Mouse (Mus musculus): Measurements from ENCODE around the gene Ap2b1. TPM values are rescaled to one million over a fixed set of nuclear protein-coding genes. Genes with fewer than 3 reads are reported as not detected.
A peak's percentile ranks its signal among the peaks of the same experiment; 100 is the strongest.

Gene Ap2b1
- polyA plus RNA-seq, 1 experiment = 64.7 TPM

GRCm38 (mm10) chr11:83439426-83440060 is 140.7 kb downstream of the Ap2b1 start:
- no peak overlapping the region for H3ac ChIP-seq (ENCODE audit: control insufficient read depth, insufficient read length)
- H3K79me2 ChIP-seq (ENCODE audit: control insufficient read depth, insufficient read depth) = no peaks in the 10 kb centered on the region
- H3K4me2 ChIP-seq (ENCODE audit: low read depth) = no peak overlapping the region
- H3K36me3 ChIP-seq (ENCODE audit: control insufficient read depth, insufficient read depth) = no peaks in the 10 kb centered on the region
- H3K4me3 ChIP-seq = peak overlapping the region; percentile 26
- TF ChIP-seq POLR2AphosphoS2 (IDR thresholded peaks at IDR 0.05; ENCODE audit: insufficient read length, low read depth) (no peak), MAX (IDR thresholded peaks at IDR 0.05; ENCODE audit: low read depth) (no peak), SRF (IDR thresholded peaks at IDR 0.05; ENCODE audit: control insufficient read depth, insufficient read length, low read depth) (no peak)
- H3K27me3 ChIP-seq (ENCODE audit: control insufficient read depth, insufficient read depth, insufficient read length) = no peaks in the 10 kb centered on the region

DNA sequence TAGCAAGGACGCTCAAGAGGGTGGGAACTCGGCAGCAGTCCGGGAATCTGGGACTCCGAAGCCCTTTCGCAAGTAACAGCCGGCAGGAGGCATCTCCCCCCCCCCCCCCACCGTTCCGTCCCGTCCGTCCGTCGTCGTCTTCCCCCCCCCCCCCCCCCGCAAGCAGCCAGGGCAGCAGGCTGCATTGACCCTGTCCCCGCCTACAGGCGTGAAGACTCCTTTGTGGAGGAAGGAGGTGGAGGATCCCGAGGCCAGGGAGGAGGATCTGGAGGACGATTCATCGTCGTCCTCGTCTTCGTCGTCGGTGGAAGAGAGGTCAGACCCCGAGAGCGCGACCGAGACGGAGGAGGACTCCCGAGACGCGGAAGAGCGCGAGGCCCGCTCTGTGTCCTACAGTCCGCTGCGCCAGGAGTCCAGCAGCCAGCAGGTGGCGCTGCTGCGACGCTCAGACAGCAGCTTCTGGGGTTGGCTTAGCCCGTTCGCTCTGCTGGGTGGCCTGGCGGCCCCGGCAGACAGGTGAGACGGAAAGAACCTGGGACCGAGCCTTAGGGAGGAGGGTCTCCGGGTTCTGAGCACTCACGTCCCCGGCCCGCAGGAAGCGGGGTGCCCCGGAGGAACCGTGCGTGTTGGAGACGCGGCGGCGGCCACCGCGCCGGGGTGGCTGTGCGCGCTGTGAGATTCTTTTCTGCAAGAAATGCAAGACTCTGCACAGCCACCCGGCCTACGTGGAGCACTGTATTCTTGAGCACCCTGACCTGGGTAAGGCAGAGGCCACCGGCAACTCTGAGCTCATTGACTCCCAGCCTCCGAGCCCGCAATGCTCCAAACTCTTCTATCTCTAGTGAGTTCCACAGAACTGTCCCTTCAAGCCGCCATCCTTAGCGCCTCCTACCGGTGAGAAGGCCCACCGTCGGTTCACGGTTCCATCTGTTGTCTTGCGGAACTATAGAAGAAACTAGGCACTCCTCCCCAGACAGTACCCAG is 141.5 kb downstream of the Ap2b1 start:
- Histone ChIP-seq H3K79me2 (ENCODE audit: control insufficient read depth, insufficient read depth) (no peaks in the 10 kb centered on the region), H3K4me3 (peak overlapping the region; percentile 26), H3ac (ENCODE audit: control insufficient read depth, insufficient read length) (no peak overlapping the region), H3K36me3 (ENCODE audit: control insufficient read depth, insufficient read depth) (no peaks in the 10 kb centered on the region), H3K4me2 (ENCODE audit: low read depth) (peak overlapping the region; percentile 90), H3K27me3 (ENCODE audit: control insufficient read depth, insufficient read depth, insufficient read length) (no peaks in the 10 kb centered on the region)
- TF ChIP-seq MYOD1 (IDR thresholded peaks at IDR 0.05; ENCODE audit: control insufficient read depth in 1 of 3, insufficient read length in 2 of 3, low read depth in 2 of 3) = peak in 1 of 3 experiments; percentile 29
- TF ChIP-seq TCF12 (IDR thresholded peaks at IDR 0.05; ENCODE audit: insufficient read depth, poor library complexity, severe bottlenecking) = no peak
- peak in 1 of 3 experiments; percentile 3 for TF ChIP-seq MYOG (IDR thresholded peaks at IDR 0.05; ENCODE audit: control insufficient read depth in 1 of 3, insufficient read depth in 1 of 3, insufficient read length in 2 of 3, low read depth in 2 of 3)
- no peak for TF ChIP-seq MAX (IDR thresholded peaks at IDR 0.05; ENCODE audit: low read depth)
- TF ChIP-seq TCF3 (IDR thresholded peaks at IDR 0.05; ENCODE audit: insufficient read length, low read depth) = no peak
- TF ChIP-seq POLR2AphosphoS2 (IDR thresholded peaks at IDR 0.05; ENCODE audit: insufficient read length, low read depth) = peak; percentile 89
- TF ChIP-seq E2F4 (IDR thresholded peaks at IDR 0.05; ENCODE audit: insufficient read depth) = no peak
- no peak for TF ChIP-seq USF1 (IDR thresholded peaks at IDR 0.05; ENCODE audit: low read depth)
- no peak for TF ChIP-seq CEBPB (IDR thresholded peaks at IDR 0.05; ENCODE audit: insufficient read depth, poor library complexity, severe bottlenecking)
- no peak for TF ChIP-seq SRF (IDR thresholded peaks at IDR 0.05; ENCODE audit: control insufficient read depth, insufficient read length, low read depth)
- peak; percentile 21 for TF ChIP-seq POLR2A (IDR thresholded peaks at IDR 0.05; ENCODE audit: insufficient read length, low read depth)
- TF ChIP-seq REST (IDR thresholded peaks at IDR 0.05; ENCODE audit: insufficient read depth, insufficient read length) = peak; percentile 3

DNA sequence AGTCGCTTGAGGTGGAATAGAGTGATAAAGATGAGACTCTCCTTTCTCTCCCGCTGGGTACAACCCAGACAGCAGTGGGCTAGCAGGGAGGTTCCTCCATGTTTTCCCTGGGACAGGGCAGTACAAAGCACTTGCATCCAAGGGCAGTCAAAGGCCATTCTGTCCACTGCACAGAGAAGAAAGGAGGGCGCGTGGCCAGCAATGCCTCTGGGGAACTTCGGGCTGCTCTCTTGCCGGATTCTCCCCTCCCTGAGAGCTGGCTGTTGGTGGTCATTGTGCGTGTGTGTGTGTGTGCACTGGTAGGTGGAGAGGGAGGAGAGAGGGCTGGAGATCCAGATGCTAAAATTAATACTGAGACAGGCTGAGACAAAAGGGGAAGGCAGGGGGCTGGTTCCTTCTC is 142.4 kb downstream of the Ap2b1 start:
- Histone ChIP-seq H3K4me3 (peak overlapping the region; percentile 26), H3K79me2 (ENCODE audit: control insufficient read depth, insufficient read depth) (no peaks in the 10 kb centered on the region), H3K36me3 (ENCODE audit: control insufficient read depth, insufficient read depth) (no peaks in the 10 kb centered on the region), H3ac (ENCODE audit: control insufficient read depth, insufficient read length) (no peak overlapping the region), H3K27me3 (ENCODE audit: control insufficient read depth, insufficient read depth, insufficient read length) (no peaks in the 10 kb centered on the region), H3K4me2 (ENCODE audit: low read depth) (peak overlapping the region; percentile 90)
- TF ChIP-seq MYOD1 (IDR thresholded peaks at IDR 0.05; ENCODE audit: control insufficient read depth in 1 of 3, insufficient read length in 2 of 3, low read depth in 2 of 3) = no peak
- TF ChIP-seq SRF (IDR thresholded peaks at IDR 0.05; ENCODE audit: control insufficient read depth, insufficient read length, low read depth) = no peak
- no peak for TF ChIP-seq TCF3 (IDR thresholded peaks at IDR 0.05; ENCODE audit: insufficient read length, low read depth)
- no peak for TF ChIP-seq E2F4 (IDR thresholded peaks at IDR 0.05; ENCODE audit: insufficient read depth)
- TF ChIP-seq TCF12 (IDR thresholded peaks at IDR 0.05; ENCODE audit: insufficient read depth, poor library complexity, severe bottlenecking) = no peak
- no peak for TF ChIP-seq MYOG (IDR thresholded peaks at IDR 0.05; ENCODE audit: control insufficient read depth in 1 of 3, insufficient read depth in 1 of 3, insufficient read length in 2 of 3, low read depth in 2 of 3)
- no peak for TF ChIP-seq REST (IDR thresholded peaks at IDR 0.05; ENCODE audit: insufficient read depth, insufficient read length)
- no peak for TF ChIP-seq CEBPB (IDR thresholded peaks at IDR 0.05; ENCODE audit: insufficient read depth, poor library complexity, severe bottlenecking)
- no peak for TF ChIP-seq POLR2A (IDR thresholded peaks at IDR 0.05; ENCODE audit: insufficient read length, low read depth)
- TF ChIP-seq USF1 (IDR thresholded peaks at IDR 0.05; ENCODE audit: low read depth) = no peak
- no peak for TF ChIP-seq MAX (IDR thresholded peaks at IDR 0.05; ENCODE audit: low read depth)
- no peak for TF ChIP-seq POLR2AphosphoS2 (IDR thresholded peaks at IDR 0.05; ENCODE audit: insufficient read length, low read depth)

GRCm38 (mm10) chr11:83442596-83443267 is 143.9 kb downstream of the Ap2b1 start:
- Histone ChIP-seq H3ac (ENCODE audit: control insufficient read depth, insufficient read length) (no peak overlapping the region), H3K4me2 (ENCODE audit: low read depth) (no peak overlapping the region), H3K4me3 (no peak overlapping the region), H3K27me3 (ENCODE audit: control insufficient read depth, insufficient read depth, insufficient read length) (no peaks in the 10 kb centered on the region), H3K79me2 (ENCODE audit: control insufficient read depth, insufficient read depth) (no peaks in the 10 kb centered on the region), H3K36me3 (ENCODE audit: control insufficient read depth, insufficient read depth) (no peaks in the 10 kb centered on the region)
- no peak for TF ChIP-seq TCF12 (IDR thresholded peaks at IDR 0.05; ENCODE audit: insufficient read depth, poor library complexity, severe bottlenecking)
- peak; percentile 45 for TF ChIP-seq POLR2AphosphoS2 (IDR thresholded peaks at IDR 0.05; ENCODE audit: insufficient read length, low read depth)
